Mouse (Mus musculus) stomach, postnatal 0 days (tissue): Measurements from ENCODE around the gene Chn2. TPM values are rescaled to one million over a fixed set of nuclear protein-coding genes. Genes with fewer than 3 reads are reported as not detected.

Experiments used
- ATAC-seq: fragments of 200-750 bp; cut with Nextera tagmentation; 2 replicates; pipeline ENCODE4 v1.8.0; 2017; ENCODE audit not compliant: low FRiP score, low TSS enrichment
- DNase-seq: peaks from one replicate; pipeline ENCODE4 v3.0.0-alpha.2; 2016; ENCODE audit warnings: low spot score
- H3K27ac ChIP-seq: fragments of 300-500 bp; sonication (generic); replicated peaks from 2 replicates; pipeline ENCODE4 v1.5.1; 2014; ENCODE audit warnings: mild to moderate bottlenecking, control low read depth
- H3K27me3 ChIP-seq: fragments of 300-500 bp; sonication (generic); 2 replicates; pipeline ENCODE4 v1.6.1; 2014; ENCODE audit warnings: low read length; ENCODE audit not compliant: control insufficient read depth, insufficient read depth
- H3K36me3 ChIP-seq: fragments of 300-500 bp; sonication (generic); 2 replicates; pipeline ENCODE4 v1.6.1; 2014; ENCODE audit warnings: low read length, mixed read lengths; ENCODE audit not compliant: control insufficient read depth, insufficient read depth
- H3K4me1 ChIP-seq: fragments of 300-500 bp; sonication (generic); replicated peaks from 2 replicates; pipeline ENCODE4 v1.6.1; 2014; ENCODE audit warnings: antibody characterized with exemption; ENCODE audit not compliant: control insufficient read depth, insufficient read depth
- H3K4me2 ChIP-seq: fragments of 300-500 bp; sonication (generic); replicated peaks from 2 replicates; pipeline ENCODE4 v1.6.1; 2014; ENCODE audit warnings: low read depth, mild to moderate bottlenecking, control low read depth, moderate library complexity
- H3K4me3 ChIP-seq: fragments of 300-500 bp; sonication (generic); 2 replicates; pipeline ENCODE4 v1.5.1; 2014; ENCODE audit warnings: low read depth, low read length, control low read depth
- H3K9ac ChIP-seq: fragments of 300-500 bp; sonication (generic); 2 replicates; pipeline ENCODE4 v1.6.1; 2014; ENCODE audit warnings: mild to moderate bottlenecking, low read length, control low read depth, mixed read lengths
- H3K9me3 ChIP-seq: fragments of 300-500 bp; sonication (generic); 2 replicates; pipeline ENCODE4 v1.6.1; 2016; ENCODE audit warnings: low read length; ENCODE audit not compliant: control insufficient read depth
- CTCF ChIP-seq: IDR thresholded peaks from 2 replicates; pipeline ENCODE4 v1.5.1; 2016; ENCODE audit warnings: antibody characterized with exemption, low read depth, mild to moderate bottlenecking, moderate library complexity
- EP300 ChIP-seq: optimal IDR thresholded peaks from 2 replicates; pipeline ENCODE3; 2016; ENCODE audit warnings: antibody characterized with exemption
- WGBS: fragments of 180-500 bp; shearing (Covaris S2); extraction: QIAGEN DNeasy Blood & Tissue Kit; methylation state at CpG from one replicate; pipeline ENCODE4 v1.1.7; 2014; 5-methylcytosine and 5-hydroxymethylcytosine counted together
- polyA plus RNA-seq: library from polyadenylated mRNA; unstranded; fragments of >200 nt; fragmentation: Nextera tagmentation; extraction: Ambion mirVana; gene quantifications from 2 replicates; pipeline ENCODE4 v1.2.1, GENCODE M21; 2015

Gene Chn2
- polyA plus RNA-seq, 1 experiment from 2014 or later: 19.1 TPM

DNA sequence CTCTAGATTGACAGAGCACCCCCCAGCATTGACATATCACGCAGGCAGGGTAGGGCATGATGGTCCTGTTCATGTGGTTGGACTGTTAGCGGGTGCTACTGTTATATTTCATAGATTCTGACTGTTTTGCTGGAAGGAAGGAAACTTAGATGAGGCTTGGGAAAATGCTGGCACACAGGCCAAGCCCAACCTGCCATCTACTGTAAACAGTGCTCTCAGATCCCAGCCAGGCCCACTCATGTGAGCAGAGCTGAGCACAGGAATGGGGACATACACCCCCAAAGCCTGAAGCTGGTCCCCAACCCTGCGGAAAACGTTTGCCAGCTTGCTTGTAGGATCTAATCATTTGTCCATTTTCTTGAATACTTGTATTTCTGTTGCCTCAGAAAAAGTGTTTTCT, 32.1 kb downstream of the Chn2 start:
- no peak for ATAC-seq
- TF ChIP-seq CTCF: no peak
- TF ChIP-seq EP300: no peak
- no peak overlapping the region for H3K4me3 ChIP-seq
- WGBS: 67% methylated on average over 4 of the region's 4 CpGs
- no peaks in the 10 kb centered on the region for H3K27me3 ChIP-seq
- peaks cover 3% of the 10 kb centered on the region; the same call in 1 of the 2 replicates for H3K4me1 ChIP-seq
- no peak for DNase-seq
- no peak overlapping the region for H3K9ac ChIP-seq
- H3K27ac ChIP-seq: no peak overlapping the region
- H3K4me2 ChIP-seq: no peak overlapping the region
- no peaks in the 10 kb centered on the region for H3K9me3 ChIP-seq
- no peaks in the 10 kb centered on the region for H3K36me3 ChIP-seq

DNA sequence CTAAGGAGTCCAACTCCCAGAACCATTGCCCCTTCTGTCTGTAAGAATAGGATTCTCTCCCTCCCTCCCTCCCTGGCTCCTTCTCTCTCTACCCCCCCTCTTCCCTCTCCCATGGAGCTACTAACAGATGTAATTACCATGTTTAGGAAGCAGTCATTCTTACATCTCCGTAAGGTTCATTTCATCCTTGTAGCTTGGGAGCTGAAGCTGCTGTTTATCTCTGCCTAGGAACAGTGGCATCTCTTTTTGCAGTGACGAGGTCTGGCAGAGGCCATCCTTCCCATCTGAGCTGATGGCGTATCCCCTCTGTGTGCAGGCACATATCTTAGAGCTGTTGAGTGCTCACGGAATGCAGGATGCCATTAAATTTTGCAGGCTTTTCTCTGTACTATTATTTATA, 35.1 kb downstream of the Chn2 start:
- H3K27ac ChIP-seq: no peak overlapping the region
- WGBS: 53% methylated on average over 4 of the region's 4 CpGs
- H3K4me2 ChIP-seq: no peak overlapping the region
- no peaks in the 10 kb centered on the region for H3K9me3 ChIP-seq
- H3K4me1 ChIP-seq: no peaks in the 10 kb centered on the region
- H3K9ac ChIP-seq: no peak overlapping the region
- no peaks in the 10 kb centered on the region for H3K36me3 ChIP-seq
- no peak for DNase-seq
- TF ChIP-seq CTCF (no peak), EP300 (no peak)
- no peak for ATAC-seq
- no peaks in the 10 kb centered on the region for H3K27me3 ChIP-seq
- H3K4me3 ChIP-seq: no peak overlapping the region

DNA sequence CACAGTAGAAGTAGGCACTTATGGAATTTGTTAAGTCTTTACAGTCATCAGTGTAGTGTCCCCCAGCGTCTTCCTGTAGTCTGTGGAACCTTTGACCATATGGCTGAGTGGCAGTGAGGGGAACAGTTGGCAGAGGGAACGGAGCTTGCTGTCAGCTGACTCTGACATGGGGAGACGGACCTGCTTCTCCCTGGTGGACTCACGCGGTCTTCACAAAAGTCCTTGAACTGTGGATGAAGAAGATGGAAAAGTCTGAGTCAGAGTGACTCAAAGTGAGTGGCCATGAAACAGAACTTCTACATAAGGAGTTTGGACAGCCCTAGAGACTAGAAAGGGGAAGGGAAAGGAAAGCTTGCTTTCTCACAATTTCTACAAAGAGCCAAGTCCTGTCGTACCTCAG, 36.1 kb downstream of the Chn2 start:
- no peaks in the 10 kb centered on the region for H3K9me3 ChIP-seq
- H3K4me1 ChIP-seq: no peaks in the 10 kb centered on the region
- TF ChIP-seq EP300 (no peak), CTCF (no peak)
- no peaks in the 10 kb centered on the region for H3K36me3 ChIP-seq
- no peak for DNase-seq
- ATAC-seq: no peak
- 87% methylated on average over 6 of the region's 6 CpGs for WGBS
- H3K9ac ChIP-seq: no peak overlapping the region
- H3K4me3 ChIP-seq: no peak overlapping the region
- H3K4me2 ChIP-seq: no peak overlapping the region
- H3K27ac ChIP-seq: no peak overlapping the region
- H3K27me3 ChIP-seq: no peaks in the 10 kb centered on the region

DNA sequence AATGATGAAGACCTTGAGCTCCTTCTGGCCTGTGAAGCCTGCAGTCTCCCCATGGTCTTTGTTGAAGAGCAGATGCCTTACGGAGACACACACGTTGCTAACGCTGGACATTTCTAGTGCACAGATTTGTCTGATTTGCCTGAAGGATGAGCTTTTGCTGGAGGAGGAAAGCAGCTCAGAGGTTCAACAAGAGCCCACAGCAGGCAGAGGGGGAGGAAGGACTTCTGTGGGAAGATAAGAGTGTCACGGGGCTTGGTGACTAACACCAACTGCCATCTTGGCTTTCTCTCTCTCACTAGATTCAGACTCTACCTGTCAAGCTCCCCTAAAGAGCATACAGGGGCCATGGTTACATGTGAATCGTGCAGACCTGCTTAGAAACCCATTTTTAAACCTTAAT, 37.3 kb downstream of the Chn2 start:
- no peak for TF ChIP-seq EP300
- no peak overlapping the region for H3K9ac ChIP-seq
- DNase-seq: no peak
- H3K4me1 ChIP-seq: no peaks in the 10 kb centered on the region
- H3K9me3 ChIP-seq: no peaks in the 10 kb centered on the region
- H3K36me3 ChIP-seq: no peaks in the 10 kb centered on the region
- H3K4me3 ChIP-seq: no peak overlapping the region
- no peak overlapping the region for H3K27ac ChIP-seq
- ATAC-seq: no peak
- WGBS: 87% methylated on average over 5 of the region's 5 CpGs
- no peaks in the 10 kb centered on the region for H3K27me3 ChIP-seq
- no peak overlapping the region for H3K4me2 ChIP-seq

DNA sequence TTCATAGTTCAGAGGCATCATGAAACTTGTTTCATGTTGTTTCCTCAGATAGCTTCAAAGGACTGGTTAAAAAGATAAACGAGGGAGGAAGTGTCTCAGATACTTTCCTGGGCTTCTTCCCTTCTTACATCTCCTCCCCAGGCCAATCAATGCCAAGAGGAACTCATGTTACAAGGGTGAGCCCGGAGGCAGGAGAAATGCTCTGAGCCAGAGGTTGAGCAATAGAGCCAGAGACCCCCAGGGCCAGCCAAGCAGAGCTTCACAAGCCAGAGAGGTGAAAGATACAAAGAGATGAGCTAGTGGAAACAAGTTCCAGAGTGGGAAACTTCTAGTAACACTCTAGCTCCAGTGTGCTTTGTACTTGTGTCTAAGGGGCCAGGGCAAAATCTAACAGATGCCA, 38.9 kb downstream of the Chn2 start:
- Histone ChIP-seq H3K4me2 (no peak overlapping the region), H3K9me3 (no peaks in the 10 kb centered on the region), H3K27me3 (no peaks in the 10 kb centered on the region), H3K4me1 (no peaks in the 10 kb centered on the region), H3K27ac (no peak overlapping the region), H3K36me3 (no peaks in the 10 kb centered on the region), H3K9ac (no peak overlapping the region), H3K4me3 (no peak overlapping the region)
- ATAC-seq: no peak
- TF ChIP-seq CTCF (no peak), EP300 (no peak)
- WGBS: 58% methylated on average over 2 of the region's 2 CpGs
- DNase-seq: no peak

DNA sequence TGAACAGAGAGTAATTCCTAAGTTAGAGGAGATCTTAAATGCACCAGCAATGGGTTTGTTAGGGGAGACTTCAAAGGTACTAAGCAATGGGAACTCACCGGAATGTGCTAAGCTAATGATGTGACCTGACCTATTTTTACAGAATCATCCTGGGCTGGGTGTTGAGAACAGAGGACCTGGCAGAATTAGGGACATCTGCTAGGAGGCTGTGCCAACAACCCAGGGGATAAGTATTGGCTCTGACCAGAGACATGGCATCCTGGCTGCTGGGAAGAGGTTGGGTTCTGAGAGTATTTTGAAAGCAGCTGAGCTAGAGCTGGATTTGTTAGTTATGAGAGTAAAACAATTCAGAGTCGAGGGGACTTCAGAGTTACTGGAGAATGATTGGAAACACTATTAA, 40.5 kb downstream of the Chn2 start:
- no peaks in the 10 kb centered on the region for H3K9me3 ChIP-seq
- no peak overlapping the region for H3K9ac ChIP-seq
- H3K4me3 ChIP-seq: no peak overlapping the region
- no peaks in the 10 kb centered on the region for H3K4me1 ChIP-seq
- H3K36me3 ChIP-seq: no peaks in the 10 kb centered on the region
- H3K4me2 ChIP-seq: no peak overlapping the region
- WGBS: 99% methylated on average over 2 of the region's 2 CpGs
- H3K27me3 ChIP-seq: no peaks in the 10 kb centered on the region
- H3K27ac ChIP-seq: no peak overlapping the region
- ATAC-seq (no peak), DNase-seq (no peak)
- no peak for TF ChIP-seq EP300
- TF ChIP-seq CTCF: no peak
